ENCODE assay signal across 8 mouse cellular contexts in the genomic region with DNA sequence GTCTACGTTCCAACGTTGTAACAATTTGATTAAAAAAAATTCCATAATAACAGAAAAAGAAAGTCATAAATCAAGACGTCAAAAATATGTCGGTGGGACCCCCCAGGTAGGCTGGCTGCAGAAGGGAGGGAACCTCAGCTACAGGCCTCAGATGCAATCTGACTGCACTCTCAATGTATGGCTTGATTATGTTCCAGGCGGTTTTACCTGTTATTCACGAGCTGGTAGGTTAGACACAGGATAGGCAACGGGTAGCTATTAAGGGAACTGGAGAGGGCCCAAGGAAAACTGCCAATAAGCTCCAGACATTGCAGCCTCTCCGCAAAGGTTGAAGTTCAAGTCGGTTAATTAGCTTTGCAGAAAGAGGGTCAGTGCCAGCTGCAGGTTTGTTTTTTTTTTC. TPM values are rescaled to one million over a fixed set of nuclear protein-coding genes. Genes with fewer than 3 reads are reported as not detected.
DNase-seq lines count a peak whose midpoint lies in the region; ATAC-seq lines count a peak whose summit lies in the region.

No protein-coding gene starts in this region.

- DNase-seq in kidney, adult 11 months = peak; percentile 72
- DNase-seq in kidney, postnatal 4 days = no peak
- DNase-seq in forebrain, embryonic 10.5 days (ENCODE audit: extremely low spot score, low spot score) = no peak
- DNase-seq in adrenal gland, adult 2 months = no peak
- DNase-seq in thymus, adult 18-20 months = no peak

- 0 out of 2 replicates have a peak, but pooled peaks have one; percentile 30 for ATAC-seq in kidney, embryonic 14.5 days (ENCODE audit: low FRiP score, low TSS enrichment)
- ATAC-seq in midbrain, embryonic 16.5 days = no peak
- no peak for ATAC-seq in activated CD4-positive, CD25-positive, alpha-beta regulatory T cell, adult 4 months

- peak overlapping the region; percentile 80 for H3K4me2 ChIP-seq in kidney, embryonic 14.5 days (replicated peaks; ENCODE audit: low read depth, low read length)
- H3K4me2 ChIP-seq in midbrain, embryonic 16.5 days (ENCODE audit: low read length) = peak overlapping the region; percentile 94

- peaks cover 77% of the 10 kb centered on the region for H3K27me3 ChIP-seq in forebrain, embryonic 10.5 days (ENCODE audit: poor library complexity, severe bottlenecking)
- no peaks in the 10 kb centered on the region for H3K27me3 ChIP-seq in kidney, embryonic 14.5 days (ENCODE audit: control insufficient read depth, insufficient read depth, low read length)
- peaks cover 3% of the 10 kb centered on the region; the same call in 1 of the 2 replicates for H3K27me3 ChIP-seq in midbrain, embryonic 16.5 days (ENCODE audit: control insufficient read depth, insufficient read depth, low read depth, low read length)

- H3K9me3 ChIP-seq in forebrain, embryonic 10.5 days = no peaks in the 10 kb centered on the region
- H3K9me3 ChIP-seq in kidney, embryonic 14.5 days (ENCODE audit: control insufficient read depth, low read length) = no peaks in the 10 kb centered on the region
- H3K9me3 ChIP-seq in midbrain, embryonic 16.5 days (replicated peaks; ENCODE audit: control insufficient read depth, low read length, poor library complexity, severe bottlenecking) = no peaks in the 10 kb centered on the region

- H3K4me3 ChIP-seq in forebrain, embryonic 10.5 days = peak overlapping the region; percentile 89
- H3K4me3 ChIP-seq in kidney, embryonic 14.5 days (ENCODE audit: low read length) = peak overlapping the region; percentile 73
- H3K4me3 ChIP-seq in midbrain, embryonic 16.5 days (ENCODE audit: low read depth, low read length) = peak overlapping the region; percentile 81

- no peaks in the 10 kb centered on the region for H3K36me3 ChIP-seq in forebrain, embryonic 10.5 days (replicated peaks)
- no peaks in the 10 kb centered on the region for H3K36me3 ChIP-seq in kidney, embryonic 14.5 days (ENCODE audit: control insufficient read depth, insufficient read depth, low read length)
- H3K36me3 ChIP-seq in midbrain, embryonic 16.5 days (ENCODE audit: control insufficient read depth, insufficient read depth, low read length) = no peaks in the 10 kb centered on the region

- peak overlapping the region; percentile 87; the same call in 1 of the 2 replicates for H3K9ac ChIP-seq in kidney, embryonic 14.5 days (ENCODE audit: low read depth, low read length)
- H3K9ac ChIP-seq in midbrain, embryonic 16.5 days (ENCODE audit: low read depth, low read length) = peak overlapping the region; percentile 74

- H3K27ac ChIP-seq in forebrain, embryonic 10.5 days = peak overlapping the region; percentile 93; the same call in 1 of the 2 replicates
- no peak overlapping the region for H3K27ac ChIP-seq in kidney, embryonic 14.5 days (ENCODE audit: low read depth, low read length)
- H3K27ac ChIP-seq in midbrain, embryonic 16.5 days (ENCODE audit: low read length) = no peak overlapping the region; the same call in 1 of the 2 replicates

- peaks cover 54% of the 10 kb centered on the region for H3K4me1 ChIP-seq in forebrain, embryonic 10.5 days
- H3K4me1 ChIP-seq in kidney, embryonic 14.5 days (ENCODE audit: control insufficient read depth, insufficient read depth, low read length) = peaks cover 10% of the 10 kb centered on the region; the same call in 1 of the 2 replicates
- peaks cover 16% of the 10 kb centered on the region for H3K4me1 ChIP-seq in midbrain, embryonic 16.5 days (ENCODE audit: control insufficient read depth, insufficient read depth, low read length)

- WGBS in forebrain, embryonic 10.5 days = 18% methylated on average over 9 of the region's 9 CpGs
- 10% methylated on average over 9 of the region's 9 CpGs for WGBS in kidney, embryonic 14.5 days
- 21% methylated on average over 9 of the region's 9 CpGs for WGBS in midbrain, embryonic 16.5 days

RNA-seq across cellular contexts. Expression of gene Smyd2, which starts 0.6 kb away (rescaled TPM):
- polyA plus RNA-seq in forebrain, embryonic 10.5 days (2016; fragmentation: Nextera tagmentation; extraction: Ambion mirVana) = 57.5 and 59.0 TPM in 2 replicates
- 85.6 and 93.3 TPM in 2 replicates for polyA plus RNA-seq in kidney, embryonic 14.5 days (2014; fragmentation: Nextera tagmentation; extraction: Ambion mirVana)
- 77.0 and 78.7 TPM in 2 replicates for polyA plus RNA-seq in midbrain, embryonic 16.5 days (2015; fragmentation: Nextera tagmentation; extraction: Ambion mirVana)
- total RNA-seq in adrenal gland, adult 2 months (2021) = 10 to 100 TPM; 76.9 to 85.2 TPM
- polyA plus RNA-seq in adrenal gland, adult 2 months (2012; rRNA removed) = 60.6 and 72.5 TPM in 2 replicates
- polyA plus RNA-seq in activated CD4-positive, CD25-positive, alpha-beta regulatory T cell, adult 4 months (2017; shearing (Covaris generic)) = 10 to 100 TPM in 1 of 2 experiments, 1 to 10 TPM in 1; 9.7 to 11.1 TPM
